Mouse (Mus musculus): ENCODE measurements around the gene Tnfrsf1a.

- TF ChIP-seq CTCF (IDR thresholded peaks at IDR 0.05; ENCODE audit: low read depth, low read length), result no peak
- TF ChIP-seq TAL1 (conservative IDR thresholded peaks at IDR 0.05; ENCODE audit: low read depth, low read length), result no peak
- TF ChIP-seq GATA2 (IDR thresholded peaks at IDR 0.05; ENCODE audit: borderline replicate concordance, low read depth, low read length), result no peak
- no peak for TF ChIP-seq GATA1 (IDR thresholded peaks at IDR 0.05; ENCODE audit: borderline replicate concordance, low read length)
These were observed 1.8 kb downstream of the Tnfrsf1a start for GRCm38 (mm10) chr6:125350995-125351324.
